Mouse (Mus musculus) heart, embryonic 10.5 days (tissue): Measurements from ENCODE around the gene Gm9857. TPM values are rescaled to one million over a fixed set of nuclear protein-coding genes. Genes with fewer than 3 reads are reported as not detected.
A peak's percentile ranks its signal among the peaks of the same experiment; 100 is the strongest.

ENCODE experiments used
- DNase-seq: peaks from one replicate; pipeline ENCODE4 v3.0.0-alpha.2; 2017; ENCODE audit warnings: low spot score
- H3K27ac ChIP-seq: fragments of 300-500 bp; sonication (generic); 2 replicates; pipeline ENCODE4 v1.5.1; 2016; ENCODE audit warnings: mild to moderate bottlenecking
- H3K27me3 ChIP-seq: fragments of 300-500 bp; sonication (generic); 2 replicates; pipeline ENCODE4 v1.6.1; 2016; ENCODE audit warnings: mild to moderate bottlenecking; ENCODE audit not compliant: poor library complexity, insufficient read depth, severe bottlenecking
- H3K36me3 ChIP-seq: fragments of 300-500 bp; sonication (generic); 2 replicates; pipeline ENCODE4 v1.6.1; 2016; ENCODE audit warnings: mild to moderate bottlenecking, moderate library complexity
- H3K4me1 ChIP-seq: fragments of 300-500 bp; sonication (generic); 2 replicates; pipeline ENCODE4 v1.6.1; 2016; ENCODE audit warnings: mild to moderate bottlenecking
- H3K4me3 ChIP-seq: fragments of 300-500 bp; sonication (generic); 2 replicates; pipeline ENCODE4 v1.5.1; 2016; ENCODE audit warnings: mild to moderate bottlenecking, moderate library complexity
- H3K9me3 ChIP-seq: fragments of 300-500 bp; sonication (generic); 2 replicates; pipeline ENCODE4 v1.6.1; 2016; ENCODE audit warnings: mild to moderate bottlenecking, moderate library complexity
- WGBS: fragments of 180-500 bp; shearing (Covaris S2); methylation state at CpG from one replicate; pipeline ENCODE4 v1.1.7; 2016; 5-methylcytosine and 5-hydroxymethylcytosine counted together
- polyA plus RNA-seq: library from polyadenylated mRNA; unstranded; fragments of >200 nt; fragmentation: Nextera tagmentation; extraction: Ambion mirVana; gene quantifications from 2 replicates; pipeline ENCODE4 v1.2.1, GENCODE M21; 2016

The Gm9857 gene
- polyA plus RNA-seq, 1 experiment from 2014 or later: not detected

GRCm38 (mm10) chr3:108916857-108917256 is 23.4 kb downstream of the Gm9857 start:
- no peak overlapping the region for H3K27ac ChIP-seq
- H3K36me3 ChIP-seq: no peaks in the 10 kb centered on the region
- H3K27me3 ChIP-seq: no peaks in the 10 kb centered on the region
- WGBS: 61% methylated on average over 4 of the region's 4 CpGs
- H3K4me1 ChIP-seq: no peaks in the 10 kb centered on the region
- DNase-seq: no peak
- H3K4me3 ChIP-seq: no peak overlapping the region
- no peaks in the 10 kb centered on the region for H3K9me3 ChIP-seq

- no peaks in the 10 kb centered on the region for H3K9me3 ChIP-seq
- no peaks in the 10 kb centered on the region for H3K27me3 ChIP-seq
- no peaks in the 10 kb centered on the region for H3K36me3 ChIP-seq
- 93% methylated on average over 1 of the region's 1 CpGs for WGBS
- no peak overlapping the region for H3K27ac ChIP-seq
- H3K4me3 ChIP-seq: no peak overlapping the region
- no peaks in the 10 kb centered on the region for H3K4me1 ChIP-seq
- DNase-seq: no peak
Observed at GRCm38 (mm10) chr3:108915999-108916398, 24.2 kb downstream of the Gm9857 start.

DNA sequence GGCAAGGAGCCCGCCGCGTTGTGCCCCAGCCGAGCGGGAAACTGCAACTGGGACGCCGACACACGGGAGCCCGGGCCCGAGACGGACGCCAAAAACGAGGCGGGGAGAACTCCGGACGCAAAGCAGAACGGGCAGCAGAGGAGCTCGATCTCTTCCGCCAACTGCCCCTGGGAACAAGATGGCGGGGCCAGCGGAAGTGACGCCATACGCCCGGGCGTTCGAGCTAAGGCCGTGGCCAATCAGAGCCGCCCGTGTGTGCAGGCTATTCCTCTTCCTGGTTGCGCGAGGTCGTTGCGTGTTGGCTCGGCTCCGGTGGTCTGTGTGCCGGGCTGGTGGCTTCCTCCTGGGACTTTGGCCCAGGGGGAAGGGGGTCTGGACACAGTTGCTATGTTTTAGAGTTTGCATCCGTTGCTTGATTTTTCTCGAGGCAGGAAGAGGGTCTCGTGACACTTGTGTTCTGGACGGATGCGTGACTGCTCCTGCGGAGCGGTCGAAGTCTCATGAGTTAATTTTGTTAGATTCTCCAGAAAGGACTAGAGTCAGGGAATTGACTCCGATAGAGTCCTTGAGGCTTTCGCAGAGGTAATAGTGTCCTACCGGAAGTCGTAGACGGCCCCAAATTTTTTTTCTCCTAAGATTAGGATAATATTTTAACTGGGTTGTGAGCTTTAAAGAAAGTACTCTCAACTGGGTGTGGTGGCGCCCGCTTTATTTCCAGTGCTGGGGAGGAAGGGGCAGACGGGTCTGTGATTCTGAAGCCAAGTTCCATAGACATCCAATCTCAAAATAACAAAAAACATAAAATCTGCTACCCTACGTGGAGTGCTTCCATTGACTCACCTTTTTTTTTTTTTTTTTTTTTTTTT is 28.5 kb downstream of the Gm9857 start, which contains the start of gene Prpf38b:
Prpf38b (minus strand) TSS at position 180 of the 866 bp plus-strand sequence.
- Histone ChIP-seq H3K4me1 (peaks cover 7% of the 10 kb centered on the region; the same call in 1 of the 2 replicates), H3K36me3 (peaks cover 17% of the 10 kb centered on the region), H3K9me3 (no peaks in the 10 kb centered on the region), H3K27me3 (no peaks in the 10 kb centered on the region), H3K4me3 (peak within 1 kb of the TSS; percentile 93), H3K27ac (peak within 1 kb of the TSS; percentile 98)
- under 1% methylated on average over 53 of the region's 53 CpGs for WGBS
- DNase-seq: peak; percentile 99

GRCm38 (mm10) chr3:108911081-108911547 is 29.1 kb downstream of the Gm9857 start:
- peaks cover 23% of the 10 kb centered on the region for H3K36me3 ChIP-seq
- DNase-seq: peak; percentile 89
- no peaks in the 10 kb centered on the region for H3K9me3 ChIP-seq
- H3K4me1 ChIP-seq: peaks cover 7% of the 10 kb centered on the region; the same call in 1 of the 2 replicates
- H3K4me3 ChIP-seq: peak overlapping the region; percentile 93
- H3K27me3 ChIP-seq: no peaks in the 10 kb centered on the region
- peak overlapping the region; percentile 98 for H3K27ac ChIP-seq
- 1% methylated on average over 42 of the region's 44 CpGs for WGBS

DNA sequence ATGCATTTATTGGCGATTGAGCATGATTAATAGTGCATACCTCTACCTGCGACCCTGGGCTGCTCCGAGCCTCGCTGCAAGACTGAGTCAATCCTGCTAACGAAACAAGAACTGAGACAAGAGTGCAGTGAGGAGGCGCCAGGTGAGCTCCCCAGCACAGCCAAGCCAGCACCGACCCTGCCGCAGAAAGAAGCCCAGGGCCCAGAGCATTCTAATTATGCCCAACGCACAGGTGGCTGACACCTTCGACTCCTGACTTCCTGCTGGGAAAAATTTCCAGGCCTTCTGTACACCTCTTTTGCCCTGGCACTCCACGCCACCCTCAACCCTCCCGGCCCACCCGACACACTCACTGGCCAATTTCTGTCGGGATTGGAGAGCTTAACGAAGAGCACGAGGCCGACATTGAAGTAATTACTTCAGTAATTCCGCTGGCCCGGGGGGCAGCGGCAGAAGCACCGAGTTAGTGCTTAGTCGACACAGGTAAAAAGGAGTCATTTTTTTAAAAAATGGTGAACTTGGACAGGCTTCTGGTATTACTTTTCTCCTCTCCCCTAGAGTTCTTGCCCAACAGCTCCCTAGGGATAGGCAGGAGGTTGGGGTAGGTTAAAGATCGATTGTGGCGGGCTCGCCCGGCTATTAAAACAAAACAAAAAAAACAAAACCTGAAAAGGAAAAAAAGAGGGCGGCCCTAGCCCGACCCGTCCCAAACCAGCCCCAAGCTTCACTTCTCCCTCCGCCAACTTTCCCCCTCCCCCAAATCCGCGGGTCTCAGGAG is 29.8 kb downstream of the Gm9857 start:
- under 1% methylated on average over 32 of the region's 32 CpGs for WGBS
- Histone ChIP-seq H3K9me3 (no peaks in the 10 kb centered on the region), H3K27me3 (no peaks in the 10 kb centered on the region), H3K4me3 (peak overlapping the region; percentile 93), H3K4me1 (peaks cover 7% of the 10 kb centered on the region; the same call in 1 of the 2 replicates), H3K36me3 (peaks cover 29% of the 10 kb centered on the region), H3K27ac (peak overlapping the region; percentile 98)
- peak; percentile 78 for DNase-seq

DNA sequence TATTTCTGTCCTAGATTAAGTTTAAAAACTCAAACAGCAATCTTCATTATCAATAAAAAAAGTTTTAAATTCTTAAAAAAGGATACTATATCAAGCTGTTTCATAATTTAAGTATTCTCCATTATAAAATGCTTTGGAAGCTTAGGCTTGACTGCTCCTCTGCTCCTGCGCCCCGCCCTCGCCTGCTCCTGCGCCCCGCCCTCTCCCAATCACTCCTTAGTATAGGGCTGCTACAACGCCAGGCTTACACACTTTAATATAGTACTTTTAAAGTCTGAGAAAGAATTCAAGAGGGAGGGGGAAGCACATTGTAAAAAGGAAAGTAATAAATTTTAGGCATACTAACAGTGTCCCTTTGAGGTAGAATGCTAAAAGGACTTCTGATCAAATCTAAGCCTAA is 37.3 kb downstream of the Gm9857 start:
- H3K4me1 ChIP-seq: no peaks in the 10 kb centered on the region
- no peaks in the 10 kb centered on the region for H3K9me3 ChIP-seq
- no peak for DNase-seq
- H3K36me3 ChIP-seq: peaks cover 72% of the 10 kb centered on the region
- 87% methylated on average over 6 of the region's 6 CpGs for WGBS
- no peak overlapping the region for H3K4me3 ChIP-seq
- H3K27me3 ChIP-seq: no peaks in the 10 kb centered on the region
- H3K27ac ChIP-seq: no peak overlapping the region

DNA sequence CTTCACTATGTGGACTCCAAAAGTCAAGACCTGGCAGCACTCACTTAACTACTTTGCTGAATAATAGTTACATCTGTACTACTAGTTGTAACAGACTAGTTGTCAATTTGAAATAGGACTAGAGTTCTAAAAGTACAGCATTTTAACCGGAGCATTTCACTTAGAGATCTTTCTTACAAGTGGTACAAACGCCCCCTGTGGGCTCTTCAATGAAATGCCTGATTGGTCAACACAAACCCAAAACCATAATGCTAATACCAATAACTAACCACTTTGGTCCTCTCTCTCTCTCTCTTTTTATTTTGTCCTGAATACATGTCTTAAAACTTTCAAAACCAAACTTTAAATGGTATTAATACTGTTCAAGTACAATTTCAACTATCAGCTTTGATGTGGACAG is 38.2 kb downstream of the Gm9857 start:
- no peak for DNase-seq
- Histone ChIP-seq H3K4me3 (no peak overlapping the region), H3K9me3 (no peaks in the 10 kb centered on the region), H3K27ac (no peak overlapping the region), H3K4me1 (no peaks in the 10 kb centered on the region), H3K36me3 (peaks cover 63% of the 10 kb centered on the region), H3K27me3 (no peaks in the 10 kb centered on the region)
- WGBS: 50% methylated on average over 2 of the region's 2 CpGs

GRCm38 (mm10) chr3:108900681-108901080 is 39.6 kb downstream of the Gm9857 start:
- H3K4me1 ChIP-seq: no peaks in the 10 kb centered on the region
- peaks cover 51% of the 10 kb centered on the region for H3K36me3 ChIP-seq
- H3K9me3 ChIP-seq: no peaks in the 10 kb centered on the region
- no peak overlapping the region for H3K4me3 ChIP-seq
- H3K27ac ChIP-seq: no peak overlapping the region
- no peak for DNase-seq
- H3K27me3 ChIP-seq: no peaks in the 10 kb centered on the region
- 77% methylated on average over 5 of the region's 5 CpGs for WGBS

DNA sequence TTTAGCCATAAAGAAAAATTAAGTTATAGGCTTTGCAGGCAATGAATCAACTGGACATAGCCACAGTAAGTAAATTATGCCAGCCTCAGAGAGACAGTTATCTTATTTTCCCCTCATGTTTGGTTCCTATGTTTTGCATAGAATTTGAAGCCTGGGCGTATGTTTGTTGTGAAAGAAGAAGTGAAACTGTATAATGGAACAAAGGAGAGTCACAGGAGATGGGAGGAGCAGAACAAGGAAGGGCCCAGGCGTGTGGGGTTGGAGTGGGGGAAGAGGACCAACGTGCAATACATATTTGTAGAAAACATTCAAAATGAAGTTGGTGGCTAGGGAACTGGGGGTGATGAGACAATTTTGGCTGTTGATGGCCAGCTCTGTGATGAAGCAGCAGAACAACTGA is 40.1 kb downstream of the Gm9857 start:
- no peaks in the 10 kb centered on the region for H3K9me3 ChIP-seq
- H3K4me1 ChIP-seq: no peaks in the 10 kb centered on the region
- H3K36me3 ChIP-seq: peaks cover 45% of the 10 kb centered on the region
- WGBS: 82% methylated on average over 3 of the region's 3 CpGs
- H3K4me3 ChIP-seq: no peak overlapping the region
- H3K27ac ChIP-seq: no peak overlapping the region
- no peak for DNase-seq
- H3K27me3 ChIP-seq: no peaks in the 10 kb centered on the region

GRCm38 (mm10) chr3:108898640-108899039 is 41.6 kb downstream of the Gm9857 start:
- no peaks in the 10 kb centered on the region for H3K4me1 ChIP-seq
- DNase-seq: no peak
- no peaks in the 10 kb centered on the region for H3K9me3 ChIP-seq
- no peak overlapping the region for H3K27ac ChIP-seq
- no peak overlapping the region for H3K4me3 ChIP-seq
- H3K27me3 ChIP-seq: no peaks in the 10 kb centered on the region
- peaks cover 30% of the 10 kb centered on the region for H3K36me3 ChIP-seq
- WGBS: 94% methylated on average over 4 of the region's 4 CpGs

GRCm38 (mm10) chr3:108892914-108893313 is 47.3 kb downstream of the Gm9857 start:
- Histone ChIP-seq H3K9me3 (no peaks in the 10 kb centered on the region), H3K4me3 (no peak overlapping the region), H3K36me3 (no peaks in the 10 kb centered on the region), H3K27me3 (no peaks in the 10 kb centered on the region), H3K4me1 (no peaks in the 10 kb centered on the region), H3K27ac (no peak overlapping the region)
- WGBS: 66% methylated on average over 4 of the region's 4 CpGs
- DNase-seq: no peak

GRCm38 (mm10) chr3:108892080-108892479 is 48.2 kb downstream of the Gm9857 start:
- H3K27me3 ChIP-seq: no peaks in the 10 kb centered on the region
- no peaks in the 10 kb centered on the region for H3K9me3 ChIP-seq
- peak; percentile 62 for DNase-seq
- H3K4me3 ChIP-seq: no peak overlapping the region
- H3K27ac ChIP-seq: no peak overlapping the region
- 77% methylated on average over 1 of the region's 1 CpGs for WGBS
- no peaks in the 10 kb centered on the region for H3K36me3 ChIP-seq
- peaks cover 5% of the 10 kb centered on the region; the same call in 1 of the 2 replicates for H3K4me1 ChIP-seq
